Mouse (Mus musculus) hindbrain, embryonic 13.5 days (tissue): ENCODE data around the gene Pus7. TPM values are rescaled to one million over a fixed set of nuclear protein-coding genes. Genes with fewer than 3 reads are reported as not detected.
A peak's percentile ranks its signal among the peaks of the same experiment; 100 is the strongest.
"Not testable (repeated sequence)": the region's sequence is repeated elsewhere in the genome, so short reads cannot be mapped to it uniquely, and the experiment has no call there.

ENCODE experiments used
- ATAC-seq: fragments of 200-750 bp; cut with Nextera tagmentation; 2 replicates; pipeline ENCODE4 v1.8.0; 2017; ENCODE audit warnings: moderate TSS enrichment; ENCODE audit not compliant: low FRiP score
- H3K27ac ChIP-seq: fragments of 300-500 bp; sonication (generic); 2 replicates; pipeline ENCODE4 v1.5.1; 2015; ENCODE audit warnings: inconsistent platforms, mild to moderate bottlenecking, moderate library complexity
- H3K27me3 ChIP-seq: fragments of 300-500 bp; sonication (generic); 2 replicates; pipeline ENCODE4 v1.6.1; 2015; ENCODE audit warnings: mild to moderate bottlenecking, inconsistent platforms
- H3K36me3 ChIP-seq: fragments of 300-500 bp; sonication (generic); 2 replicates; pipeline ENCODE4 v1.6.1; 2015; ENCODE audit warnings: mild to moderate bottlenecking, inconsistent platforms
- H3K4me1 ChIP-seq: fragments of 300-500 bp; sonication (generic); replicated peaks from 2 replicates; pipeline ENCODE4 v1.6.1; 2015; ENCODE audit warnings: inconsistent platforms
- H3K4me2 ChIP-seq: fragments of 300-500 bp; sonication (generic); 2 replicates; pipeline ENCODE4 v1.6.1; 2015; ENCODE audit warnings: inconsistent platforms, mild to moderate bottlenecking, moderate library complexity
- H3K4me3 ChIP-seq: fragments of 300-500 bp; sonication (generic); 2 replicates; pipeline ENCODE4 v1.5.1; 2015; ENCODE audit warnings: mild to moderate bottlenecking, inconsistent platforms
- H3K9ac ChIP-seq: fragments of 300-500 bp; sonication (generic); 2 replicates; pipeline ENCODE4 v1.6.1; 2015; ENCODE audit warnings: mild to moderate bottlenecking, inconsistent platforms
- H3K9me3 ChIP-seq: fragments of 300-500 bp; sonication (generic); 2 replicates; pipeline ENCODE4 v1.6.1; 2016; ENCODE audit warnings: inconsistent platforms
- WGBS: fragments of 180-500 bp; shearing (Covaris S2); methylation state at CpG from one replicate; pipeline ENCODE4 v1.1.7; 2015; 5-methylcytosine and 5-hydroxymethylcytosine counted together
- polyA plus RNA-seq: library from polyadenylated mRNA; unstranded; fragments of >200 nt; fragmentation: Nextera tagmentation; extraction: Ambion mirVana; gene quantifications from 2 replicates; pipeline ENCODE4 v1.2.1, GENCODE M21; 2015

Pus7 gene
- polyA plus RNA-seq, 1 experiment from 2014 or later: 15.8 TPM

- H3K36me3 ChIP-seq: peaks cover 76% of the 10 kb centered on the region
- no peak overlapping the region for H3K27ac ChIP-seq
- H3K27me3 ChIP-seq: no peaks in the 10 kb centered on the region
- H3K9ac ChIP-seq: no peak overlapping the region
- no peaks in the 10 kb centered on the region for H3K4me1 ChIP-seq
- no peak for ATAC-seq
- H3K4me2 ChIP-seq: no peak overlapping the region
- no peak overlapping the region for H3K4me3 ChIP-seq
- 94% methylated on average over 12 of the region's 12 CpGs for WGBS
- no peaks in the 10 kb centered on the region for H3K9me3 ChIP-seq
Measured at GRCm38 (mm10) chr5:23743261-23743660, 40.2 kb downstream of the Pus7 start.

GRCm38 (mm10) chr5:23737111-23737510 lies 46.4 kb downstream of the Pus7 start:
- Histone ChIP-seq H3K36me3 (peaks cover 18% of the 10 kb centered on the region), H3K27me3 (no peaks in the 10 kb centered on the region), H3K4me1 (no peaks in the 10 kb centered on the region; the same call in 1 of the 2 replicates), H3K4me3 (no peak overlapping the region), H3K9me3 (no peaks in the 10 kb centered on the region), H3K4me2 (no peak overlapping the region), H3K27ac (no peak overlapping the region), H3K9ac (no peak overlapping the region)
- ATAC-seq: no peak
- 74% methylated on average over 4 of the region's 4 CpGs for WGBS

GRCm38 (mm10) chr5:23736366-23736765 lies 47.1 kb downstream of the Pus7 start:
- WGBS: 78% methylated on average over 4 of the region's 4 CpGs
- ATAC-seq: no peak
- Histone ChIP-seq H3K9ac (no peak overlapping the region), H3K27me3 (no peaks in the 10 kb centered on the region), H3K4me2 (no peak overlapping the region), H3K36me3 (peaks cover 11% of the 10 kb centered on the region), H3K9me3 (no peaks in the 10 kb centered on the region), H3K4me3 (no peak overlapping the region), H3K4me1 (no peaks in the 10 kb centered on the region; the same call in 1 of the 2 replicates), H3K27ac (no peak overlapping the region)

- Histone ChIP-seq H3K4me2 (no peak overlapping the region), H3K4me3 (no peak overlapping the region), H3K27me3 (no peaks in the 10 kb centered on the region), H3K27ac (no peak overlapping the region), H3K9me3 (no peaks in the 10 kb centered on the region), H3K4me1 (no peaks in the 10 kb centered on the region), H3K36me3 (no peaks in the 10 kb centered on the region), H3K9ac (no peak overlapping the region)
- ATAC-seq: no peak
- 95% methylated on average over 2 of the region's 2 CpGs for WGBS
Measured at GRCm38 (mm10) chr5:23721956-23722355, 61.6 kb downstream of the Pus7 start.

- no peaks in the 10 kb centered on the region for H3K9me3 ChIP-seq
- no peaks in the 10 kb centered on the region for H3K4me1 ChIP-seq
- H3K4me2 ChIP-seq: no peak overlapping the region
- no peak overlapping the region for H3K4me3 ChIP-seq
- no peak for ATAC-seq
- no peak overlapping the region for H3K27ac ChIP-seq
- 81% methylated on average over 4 of the region's 4 CpGs for WGBS
- H3K36me3 ChIP-seq: no peaks in the 10 kb centered on the region
- no peaks in the 10 kb centered on the region for H3K27me3 ChIP-seq
- H3K9ac ChIP-seq: no peak overlapping the region
Measured at GRCm38 (mm10) chr5:23718881-23719328, 64.6 kb downstream of the Pus7 start.

GRCm38 (mm10) chr5:23718182-23718534 lies 65.4 kb downstream of the Pus7 start:
- Histone ChIP-seq H3K9ac (no peak overlapping the region), H3K4me2 (no peak overlapping the region), H3K9me3 (no peaks in the 10 kb centered on the region), H3K36me3 (no peaks in the 10 kb centered on the region), H3K27ac (no peak overlapping the region), H3K4me1 (no peaks in the 10 kb centered on the region), H3K27me3 (no peaks in the 10 kb centered on the region), H3K4me3 (no peak overlapping the region)
- ATAC-seq: no peak
- 91% methylated on average over 1 of the region's 1 CpGs for WGBS

GRCm38 (mm10) chr5:23717469-23718181 lies 65.9 kb downstream of the Pus7 start:
- Histone ChIP-seq H3K36me3 (no peaks in the 10 kb centered on the region), H3K27me3 (no peaks in the 10 kb centered on the region), H3K27ac (no peak overlapping the region), H3K9ac (no peak overlapping the region), H3K4me1 (no peaks in the 10 kb centered on the region), H3K4me2 (no peak overlapping the region), H3K4me3 (no peak overlapping the region), H3K9me3 (no peaks in the 10 kb centered on the region)
- 71% methylated on average over 3 of the region's 3 CpGs for WGBS
- no peak for ATAC-seq

- peaks cover 14% of the 10 kb centered on the region for H3K36me3 ChIP-seq
- peaks cover 5% of the 10 kb centered on the region; the same call in 1 of the 2 replicates for H3K4me1 ChIP-seq
- H3K4me3 ChIP-seq: no peak overlapping the region
- no peak overlapping the region for H3K4me2 ChIP-seq
- ATAC-seq: no peak
- peaks cover 4% of the 10 kb centered on the region; the same call in 1 of the 2 replicates for H3K9me3 ChIP-seq
- WGBS: 91% methylated on average over 8 of the region's 8 CpGs
- no peaks in the 10 kb centered on the region for H3K27me3 ChIP-seq
- H3K27ac ChIP-seq: no peak overlapping the region
- no peak overlapping the region for H3K9ac ChIP-seq
Measured at GRCm38 (mm10) chr5:23713401-23714335, 69.8 kb downstream of the Pus7 start.

GRCm38 (mm10) chr5:23712130-23713001 lies 71.1 kb downstream of the Pus7 start:
- Histone ChIP-seq H3K9ac (peak overlapping the region; percentile 77), H3K4me1 (peaks cover 5% of the 10 kb centered on the region; the same call in 1 of the 2 replicates), H3K27me3 (no peaks in the 10 kb centered on the region), H3K36me3 (peaks cover 26% of the 10 kb centered on the region), H3K27ac (peak overlapping the region; percentile 55), H3K9me3 (peaks cover 15% of the 10 kb centered on the region), H3K4me3 (peak overlapping the region; percentile 71), H3K4me2 (peak overlapping the region; percentile 77)
- 3% methylated on average over 60 of the region's 60 CpGs for WGBS
- ATAC-seq: peak; percentile 97

- Histone ChIP-seq H3K36me3 (peaks cover 33% of the 10 kb centered on the region), H3K9ac (peak overlapping the region; percentile 77), H3K4me3 (peak overlapping the region; percentile 71), H3K4me2 (peak overlapping the region; percentile 77), H3K9me3 (peaks cover 21% of the 10 kb centered on the region), H3K27ac (0 out of 2 replicates have a peak overlapping the region, but pooled peaks have one; percentile 55)
- not testable (repeated sequence) for ATAC-seq, H3K27me3 ChIP-seq, H3K4me1 ChIP-seq
- 61% methylated on average over 6 of the region's 6 CpGs for WGBS
Measured at GRCm38 (mm10) chr5:23711671-23712129, 71.8 kb downstream of the Pus7 start.

GRCm38 (mm10) chr5:23711244-23711643 lies 72.3 kb downstream of the Pus7 start:
- no peak overlapping the region for H3K27ac ChIP-seq
- 98% methylated on average over 4 of the region's 4 CpGs for WGBS
- H3K9ac ChIP-seq: no peak overlapping the region
- H3K27me3 ChIP-seq: no peaks in the 10 kb centered on the region
- no peak overlapping the region for H3K4me2 ChIP-seq
- peaks cover 23% of the 10 kb centered on the region for H3K9me3 ChIP-seq
- H3K36me3 ChIP-seq: peaks cover 36% of the 10 kb centered on the region
- no peak for ATAC-seq
- peaks cover 5% of the 10 kb centered on the region; the same call in 1 of the 2 replicates for H3K4me1 ChIP-seq
- 0 out of 2 replicates have a peak overlapping the region, but pooled peaks have one; percentile 71 for H3K4me3 ChIP-seq
